Mouse (Mus musculus) layer of hippocampus, postnatal 10 days (tissue): Measurements from ENCODE around the gene Pkn2. TPM values are rescaled to one million over a fixed set of nuclear protein-coding genes. Genes with fewer than 3 reads are reported as not detected.

ENCODE experiments used
- DNase-seq, 2 experiments: peaks; one replicate each; pipeline ENCODE4 v3.0.0; 2021; ENCODE audit warnings: low spot score in 2 of 2
- long read RNA-seq: library from polyadenylated mRNA; stranded (forward); transcript quantifications from one replicate; pipeline ENCODE4 v2.0.0, GENCODE M21; 2023
- total RNA-seq, 2 experiments: library from RNA; stranded (reverse); gene quantifications; 2 replicates each; pipeline ENCODE4 v1.2.3; 2021

The Pkn2 gene
- total RNA-seq = 10 to 100 TPM; 25.1 to 29.8 TPM
- long read RNA-seq = 0 reads

DNA sequence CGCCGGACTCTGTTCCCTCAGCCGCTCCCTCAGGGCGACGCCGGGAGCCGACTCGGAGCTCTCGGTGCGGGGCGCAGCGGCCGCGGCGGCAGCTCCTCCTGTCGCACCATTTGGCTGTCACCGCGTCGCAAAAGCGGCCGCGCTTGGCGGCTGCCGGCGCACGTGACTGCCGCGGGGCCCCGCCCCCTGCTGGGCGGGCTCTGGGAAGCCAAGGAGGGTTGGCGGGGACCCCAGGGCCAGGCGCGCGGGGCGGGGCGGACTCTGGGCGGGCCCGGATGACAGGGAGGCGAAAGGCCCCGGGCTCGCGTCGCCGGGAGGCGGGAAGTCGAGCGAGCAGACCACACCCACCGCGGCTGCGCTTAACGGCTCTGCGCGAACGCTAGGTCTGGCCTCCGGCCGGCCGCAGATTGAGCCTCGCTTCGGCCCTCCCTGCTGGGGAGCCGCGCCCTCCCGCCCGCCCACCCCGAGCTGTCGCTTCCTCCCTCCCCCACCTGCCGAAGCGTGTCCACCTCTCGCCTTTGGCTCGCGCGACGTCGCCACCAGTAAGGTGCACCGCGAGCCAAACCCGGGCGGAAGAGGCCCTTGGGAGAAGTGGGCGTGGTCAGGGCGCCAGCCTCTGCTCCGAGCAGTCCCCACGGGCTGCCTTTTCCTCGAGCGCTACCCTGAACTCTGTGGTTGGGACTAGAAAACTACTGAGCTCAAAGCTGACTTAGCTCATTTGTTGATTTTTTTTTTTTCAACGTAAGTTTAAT is at the start of gene Pkn2:
Pkn2 (minus strand) TSS at position 133 of the 752 bp plus-strand sequence.
- DNase-seq = peak; percentile 98 to 99

DNA sequence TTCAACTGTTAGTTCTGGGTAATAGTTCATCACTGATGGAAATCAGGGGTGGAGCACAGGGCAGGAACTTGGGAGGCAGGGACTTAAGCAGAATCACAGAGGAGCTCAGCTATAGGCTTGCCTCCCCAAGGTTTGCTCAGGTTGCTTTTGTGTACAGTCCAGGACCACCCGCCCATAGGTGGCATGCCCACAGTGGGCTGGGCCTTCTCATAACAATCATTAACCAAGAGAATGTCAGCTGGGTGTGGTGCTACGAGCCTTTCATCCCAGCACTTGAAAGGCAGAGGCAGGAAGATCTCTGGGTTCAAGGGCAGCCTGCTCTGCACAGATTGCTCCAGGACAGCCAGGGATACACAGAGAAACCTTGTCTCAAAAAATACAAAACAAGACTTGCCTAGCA is 48.1 kb upstream of the Pkn2 start:
- DNase-seq = no peak

DNA sequence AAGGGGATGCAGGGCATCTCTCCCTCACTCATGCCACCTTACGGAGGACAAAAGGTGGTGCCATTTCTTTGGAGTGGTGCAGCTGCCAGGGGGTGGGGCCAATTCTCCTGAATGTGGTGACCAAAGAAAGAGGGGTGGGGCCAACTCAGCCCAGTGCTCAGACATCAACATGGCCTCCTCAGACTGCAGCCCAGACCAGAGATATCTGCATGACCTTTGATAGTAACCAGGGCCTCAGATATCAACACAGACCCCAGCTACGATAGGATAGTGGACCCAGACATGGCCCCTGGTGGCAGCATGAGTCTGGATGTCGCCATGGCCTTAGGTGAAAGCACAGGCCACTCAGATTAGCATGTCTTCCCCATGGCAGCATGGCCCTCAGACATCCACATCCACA is 45.5 kb upstream of the Pkn2 start:
- no peak for DNase-seq

DNA sequence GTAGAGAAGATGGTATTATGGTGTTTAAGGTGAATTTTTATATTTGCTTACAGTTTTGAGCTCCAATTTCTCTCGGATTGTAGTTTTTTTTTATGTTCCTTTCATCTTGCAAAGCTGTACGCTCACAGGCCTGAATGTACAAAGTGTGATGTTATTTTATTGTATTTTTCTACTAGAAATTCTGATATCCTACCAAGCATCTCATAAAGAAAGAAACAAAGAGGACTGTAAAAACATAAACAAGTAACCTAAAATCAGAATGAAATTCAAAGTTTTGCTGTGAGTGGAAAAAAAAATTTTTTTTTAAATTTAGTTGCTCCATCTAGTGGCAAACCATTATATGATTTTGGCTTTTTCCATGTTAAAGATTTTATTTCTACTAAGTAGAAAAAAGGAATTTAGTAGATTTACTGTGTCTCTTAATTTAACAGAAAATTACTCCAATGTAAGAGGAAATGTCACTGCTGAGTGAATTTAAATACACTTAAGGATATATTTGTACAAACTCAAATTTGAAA is 43.1 kb upstream of the Pkn2 start:
- DNase-seq = no peak

DNA sequence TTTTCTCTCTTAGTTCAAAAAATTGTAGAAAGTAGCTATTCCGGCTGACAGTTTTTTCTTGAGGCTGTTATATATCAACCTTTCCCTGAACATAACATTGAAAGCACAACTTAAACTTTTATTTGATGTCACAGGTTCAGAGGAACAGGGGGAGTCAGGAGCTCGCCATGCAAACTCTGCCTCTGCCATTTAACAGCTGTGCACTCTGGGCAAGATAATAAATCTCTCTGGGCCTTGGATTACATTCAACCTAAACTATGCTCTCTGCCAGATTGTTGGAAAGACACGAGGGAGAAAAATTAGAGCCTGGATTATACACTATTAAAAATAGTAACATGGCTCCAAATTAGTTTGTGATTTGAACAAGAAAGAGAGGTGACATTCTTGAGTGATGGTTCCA is 37.3 kb upstream of the Pkn2 start:
- DNase-seq = no peak

DNA sequence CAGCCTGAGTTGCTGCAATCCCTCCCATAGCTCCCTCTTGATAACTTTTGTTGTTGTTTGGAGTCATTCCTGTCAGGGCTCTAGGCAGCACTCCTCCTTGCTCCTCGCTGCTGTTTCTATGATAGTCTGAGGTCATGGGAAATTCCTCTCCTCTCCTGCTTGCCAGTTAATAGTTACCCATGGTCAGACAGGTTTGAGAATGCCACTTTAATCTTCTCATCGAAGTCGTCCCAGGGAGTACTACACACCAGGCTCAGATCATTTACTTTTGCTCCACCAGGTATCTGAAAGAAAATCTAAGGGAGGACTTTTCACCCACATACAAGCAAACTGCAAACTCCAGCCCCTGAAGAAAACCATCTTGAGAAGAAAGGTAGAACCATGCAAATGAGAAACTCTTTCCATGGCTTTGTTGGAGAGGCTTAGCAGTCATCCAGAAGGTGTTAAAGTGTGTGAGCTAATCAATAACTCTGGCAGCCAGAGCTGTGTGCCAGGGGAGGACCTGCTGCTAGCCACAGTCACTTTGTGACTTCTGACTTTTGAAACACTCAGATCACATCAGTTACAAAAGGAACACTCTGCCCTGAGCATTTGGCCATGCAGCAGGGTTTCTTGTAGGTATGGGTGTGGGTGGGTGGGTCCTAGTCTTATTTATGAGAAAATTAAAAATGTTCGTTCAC is 36.1 kb upstream of the Pkn2 start:
- no peak for DNase-seq

DNA sequence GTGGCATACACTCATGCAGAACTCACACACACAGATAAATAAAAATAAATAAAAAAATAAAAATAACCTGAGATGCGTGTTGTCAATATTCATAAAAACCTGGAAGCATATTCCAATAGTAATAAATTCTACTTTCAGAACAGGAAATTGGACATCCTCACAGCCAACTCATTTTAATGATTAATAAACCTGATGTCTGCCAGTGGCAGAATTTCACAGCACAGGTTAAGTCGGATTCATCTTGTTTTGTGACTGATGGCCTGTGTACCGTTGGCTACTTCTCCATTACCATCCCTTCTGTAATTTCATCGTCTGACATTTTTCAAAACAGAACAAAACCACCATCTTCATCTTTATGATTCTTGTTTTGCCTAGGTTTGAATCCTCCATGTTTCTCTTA is 35.4 kb upstream of the Pkn2 start:
- no peak for DNase-seq

DNA sequence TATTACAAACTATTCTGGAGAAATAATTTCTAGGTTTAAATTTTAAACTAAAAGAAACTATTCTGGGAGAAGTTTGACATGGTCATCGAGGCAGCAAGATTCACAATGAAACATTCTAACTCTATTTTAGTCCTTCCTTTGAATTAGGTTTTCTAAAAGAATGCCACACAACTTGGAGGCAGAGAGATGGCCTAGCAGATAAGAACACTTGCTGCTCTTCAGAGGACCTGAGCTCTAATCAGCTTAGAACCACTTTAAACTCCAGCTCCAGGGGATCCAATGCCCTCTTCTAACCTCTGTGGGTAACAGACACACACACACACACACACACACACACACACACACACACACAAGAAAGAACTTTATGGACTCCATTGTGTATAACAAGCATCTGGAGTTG is 31.5 kb upstream of the Pkn2 start:
- DNase-seq = no peak

DNA sequence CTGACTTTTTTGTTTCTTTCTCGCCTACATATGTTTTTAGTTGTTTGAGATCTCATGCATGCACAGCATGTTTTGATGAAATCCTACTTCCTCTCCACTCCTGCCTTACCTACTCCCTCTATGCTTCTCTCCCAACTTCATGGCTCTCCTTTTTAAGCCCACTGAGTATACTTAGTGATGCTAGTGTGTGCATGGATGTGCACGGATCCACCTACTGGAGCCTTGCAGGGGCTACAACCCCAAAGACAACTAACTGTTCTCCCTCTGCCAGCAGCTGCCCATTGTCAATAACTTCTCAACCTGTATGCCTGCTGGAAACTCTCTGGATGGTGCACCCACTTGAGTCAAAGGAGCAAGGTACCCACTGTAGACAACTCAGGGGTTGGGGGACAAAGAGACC is 17.9 kb upstream of the Pkn2 start:
- no peak for DNase-seq

DNA sequence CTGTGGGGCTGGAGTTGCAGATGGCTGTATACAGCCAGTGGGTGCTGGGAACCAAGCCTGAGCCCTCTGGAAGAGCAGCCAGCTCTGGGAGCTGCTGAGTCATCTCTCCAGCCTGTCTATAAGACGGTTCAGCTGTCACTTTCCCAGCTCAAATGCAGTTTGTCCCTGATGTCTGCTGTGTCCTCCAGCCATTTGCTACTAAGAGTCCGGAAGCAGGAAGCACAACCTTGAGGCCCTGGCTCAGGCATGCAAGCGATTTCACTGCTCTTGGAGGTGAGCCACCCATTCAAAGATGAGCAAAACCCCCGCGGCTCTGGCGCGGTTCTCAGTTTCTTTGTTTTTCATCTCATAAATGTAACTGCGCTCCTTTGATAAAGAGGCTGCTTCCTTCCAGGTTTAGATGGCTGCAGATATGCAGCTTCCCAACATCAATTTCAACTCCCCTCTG is 17.2 kb upstream of the Pkn2 start:
- no peak for DNase-seq

DNA sequence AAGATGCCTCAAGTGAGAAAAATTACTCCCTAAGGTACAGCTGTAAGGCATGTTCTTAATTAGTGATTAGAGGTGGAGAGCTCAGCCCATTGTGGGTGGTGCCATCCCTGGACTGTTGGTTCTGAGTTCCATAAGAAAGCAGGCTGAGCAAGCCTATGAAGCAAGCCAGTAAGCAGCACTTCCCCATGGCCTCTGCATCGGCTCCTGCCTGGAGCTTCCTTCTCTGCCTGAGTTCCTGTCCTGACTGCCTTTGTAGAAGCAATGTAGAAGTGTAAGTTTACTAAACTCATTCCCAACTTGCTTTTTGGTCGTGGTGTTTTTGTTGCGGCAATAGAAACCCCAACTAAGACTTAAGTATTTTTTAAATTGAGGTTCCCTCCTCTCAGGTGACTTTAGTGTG is 8.6 kb upstream of the Pkn2 start:
- no peak for DNase-seq

DNA sequence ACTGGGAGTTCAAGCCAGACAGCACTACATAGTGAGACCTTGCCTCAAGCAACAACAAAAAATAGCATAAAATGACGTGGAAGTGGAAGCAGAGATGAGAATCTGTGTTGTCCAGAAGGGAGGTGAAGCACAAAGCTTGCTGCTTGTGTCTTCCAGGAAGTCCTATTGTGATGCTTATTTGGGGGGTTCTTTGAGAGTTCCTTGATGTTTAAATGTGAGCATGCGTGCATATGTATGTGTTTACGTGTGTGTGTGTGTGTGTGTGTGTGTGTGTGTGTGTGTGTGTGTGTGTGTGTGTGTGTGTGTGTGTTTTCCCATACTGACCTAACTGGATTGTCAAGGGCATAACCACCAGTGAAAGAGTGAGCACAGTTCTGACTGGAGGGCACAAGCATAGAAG is 5.2 kb upstream of the Pkn2 start:
- DNase-seq = no peak

DNA sequence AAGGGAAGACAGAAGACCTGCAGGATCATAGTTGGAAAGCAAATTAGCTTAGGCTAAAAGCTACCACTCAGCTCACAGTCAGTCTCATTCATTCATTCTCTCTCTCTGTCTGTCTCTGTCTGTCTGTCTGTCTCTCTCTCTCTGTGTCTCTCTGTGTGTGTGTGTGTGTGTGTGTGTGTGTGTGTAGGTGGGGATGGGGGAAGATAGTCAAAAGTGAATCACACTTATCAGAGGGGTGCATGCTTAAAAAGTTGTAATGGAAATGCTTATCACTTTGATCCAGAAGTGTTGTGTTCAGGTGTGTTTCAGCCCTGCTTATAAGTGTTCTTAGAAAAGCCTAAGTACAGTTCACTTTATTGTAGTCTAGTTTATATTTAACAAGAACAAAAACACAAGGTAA is 2.8 kb upstream of the Pkn2 start:
- DNase-seq = no peak

DNA sequence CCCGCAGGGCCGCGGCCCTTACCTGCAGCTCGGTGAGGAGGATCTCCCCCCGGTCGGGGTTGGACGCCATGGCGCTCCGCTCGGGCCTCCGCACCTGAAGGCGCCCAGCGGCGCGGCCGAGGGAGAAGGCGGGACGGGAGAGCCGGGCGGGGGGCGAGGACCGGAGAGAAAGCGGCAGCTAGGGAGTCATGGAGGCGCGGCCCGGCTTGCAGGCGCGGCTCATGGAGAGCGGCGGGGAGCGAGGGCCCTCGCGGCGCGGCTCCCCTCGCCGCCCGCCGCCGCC is 274 bp downstream of the Pkn2 start:
- DNase-seq = no peak

DNA sequence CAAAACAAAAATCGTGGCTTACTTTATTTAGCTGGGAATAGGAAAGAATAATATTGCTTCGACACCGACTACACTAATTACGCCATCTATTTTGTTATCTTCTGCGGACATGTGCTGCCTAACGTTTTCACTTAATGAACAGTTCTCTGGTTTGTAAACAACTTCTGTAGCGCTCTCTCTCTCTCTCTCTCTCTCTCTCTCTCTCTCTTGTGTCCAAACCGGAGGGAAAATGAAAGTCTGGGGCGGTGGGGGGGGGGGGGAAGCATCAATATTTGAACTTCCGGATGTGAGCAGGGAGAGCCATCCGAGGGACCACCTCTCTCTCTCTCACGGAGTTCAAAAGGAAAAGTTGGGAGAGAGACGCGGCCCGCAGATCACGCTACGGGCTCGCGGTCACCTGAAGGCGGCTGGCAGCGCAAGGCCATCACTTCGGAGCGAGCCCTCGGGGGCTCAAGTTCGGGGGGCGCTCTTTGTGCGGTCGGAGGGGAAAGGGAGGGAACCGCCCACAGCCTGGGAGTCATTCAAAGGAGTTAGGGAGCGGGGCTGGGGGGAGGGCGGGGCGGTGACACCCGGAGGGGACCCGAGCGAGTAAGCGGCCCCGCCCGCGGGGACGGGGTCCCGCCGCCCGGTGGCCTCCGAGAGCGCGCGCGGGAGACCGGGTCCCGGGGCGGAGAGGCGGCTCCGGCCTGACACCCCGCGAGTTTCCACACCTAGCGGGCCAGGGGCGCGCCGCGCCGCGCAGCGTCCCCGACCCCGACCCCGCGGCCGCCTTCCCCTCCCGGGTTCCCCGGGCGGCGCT is 815 bp downstream of the Pkn2 start:
- DNase-seq = peak in 1 of 2 experiments; percentile 33

DNA sequence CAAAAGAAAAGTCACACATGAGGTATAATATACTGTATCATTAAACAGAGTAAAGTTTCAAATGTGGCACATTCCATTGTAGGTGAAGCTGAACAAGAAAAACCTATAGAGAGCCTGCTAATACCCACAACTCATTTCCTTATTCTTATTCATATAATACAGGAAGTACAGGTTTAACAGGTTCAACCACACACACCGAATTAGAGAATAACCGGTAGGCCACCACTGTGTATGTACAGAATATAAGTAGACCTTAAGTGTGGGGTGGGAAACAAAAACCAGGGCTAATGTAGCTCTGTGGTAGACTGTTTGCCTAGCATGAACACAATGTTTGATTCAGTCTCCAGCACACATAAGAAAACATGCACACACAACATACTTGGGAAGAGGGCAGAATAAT is 18.6 kb downstream of the Pkn2 start:
- no peak for DNase-seq

DNA sequence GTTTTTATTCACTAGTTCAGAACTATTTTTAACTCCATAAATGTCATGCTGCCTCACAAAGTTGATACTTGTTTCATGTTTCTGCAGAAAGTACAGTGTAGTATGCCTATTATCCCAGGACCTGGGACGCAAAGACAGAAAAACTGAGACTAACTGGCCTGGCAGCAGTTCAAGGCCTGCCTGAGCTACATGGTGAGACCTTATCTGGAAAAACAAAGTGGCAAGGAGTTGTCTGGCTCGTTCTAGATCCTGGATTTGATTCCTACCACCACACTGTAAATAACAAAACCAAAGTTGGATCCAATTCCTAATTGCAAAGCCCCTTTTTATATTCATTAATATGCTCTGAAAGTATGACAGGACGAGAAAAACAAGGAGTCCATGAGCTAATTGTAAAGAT is 25.0 kb downstream of the Pkn2 start:
- DNase-seq = no peak

DNA sequence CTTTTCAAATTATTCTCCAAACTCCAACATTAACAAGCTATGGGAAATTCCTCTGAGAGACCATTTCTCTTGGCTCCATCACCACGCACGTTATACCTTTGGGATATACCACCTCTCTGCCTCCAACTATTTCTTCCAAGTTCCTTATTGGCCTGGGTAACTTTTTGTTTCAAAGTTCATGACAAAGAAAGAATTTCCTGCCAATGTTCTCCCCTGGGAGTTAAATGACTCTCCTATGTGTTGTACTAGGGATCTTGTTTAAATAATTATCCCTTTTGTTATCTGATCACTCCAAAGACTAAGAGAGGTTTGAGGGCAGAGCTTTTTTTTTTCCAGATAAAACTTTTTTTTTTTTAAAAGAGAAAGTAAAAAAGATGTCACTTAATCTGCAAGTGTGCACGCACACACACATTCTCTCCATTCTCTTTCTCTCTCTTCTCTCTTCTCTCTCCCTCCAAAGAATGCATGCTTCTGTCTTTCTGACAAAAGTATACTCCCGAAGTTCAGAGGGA is 25.8 kb downstream of the Pkn2 start:
- no peak for DNase-seq

DNA sequence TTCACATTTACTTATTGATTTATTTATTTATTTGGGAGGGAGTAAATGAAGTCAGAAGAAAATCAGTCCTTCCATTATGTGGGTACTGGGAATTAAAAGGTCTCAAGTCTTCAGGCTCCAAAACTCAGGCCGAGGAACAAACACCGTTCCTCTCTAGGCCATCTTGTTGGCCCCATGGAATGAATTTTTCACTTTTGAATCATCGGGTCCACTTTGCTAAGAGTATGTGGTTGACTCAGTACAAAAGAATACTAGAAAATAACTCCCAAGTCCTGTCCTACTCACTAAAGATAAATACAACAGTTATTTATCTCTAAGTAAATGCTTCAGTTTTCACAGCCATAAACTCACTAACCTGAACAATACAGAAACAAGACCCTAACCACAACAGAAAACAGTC is 28.9 kb downstream of the Pkn2 start:
- DNase-seq = no peak

DNA sequence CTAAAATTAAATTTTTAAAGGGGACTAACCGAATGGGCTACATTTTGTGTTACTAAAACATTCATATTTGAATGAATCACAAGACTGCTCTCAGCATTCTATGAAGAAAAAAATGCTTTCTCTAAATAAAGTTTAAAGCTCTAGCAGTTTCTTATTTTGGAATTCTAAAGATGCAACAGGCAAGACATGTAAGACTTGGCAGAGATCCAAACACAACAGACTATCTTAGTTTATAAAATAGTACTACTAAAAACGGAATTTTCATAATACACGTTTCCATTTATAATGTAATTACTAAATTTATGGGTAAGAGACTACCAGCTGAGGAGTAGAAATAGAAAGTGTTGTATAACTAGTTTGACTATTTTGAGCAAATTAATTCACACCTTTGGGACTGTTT is 30.2 kb downstream of the Pkn2 start:
- no peak for DNase-seq

DNA sequence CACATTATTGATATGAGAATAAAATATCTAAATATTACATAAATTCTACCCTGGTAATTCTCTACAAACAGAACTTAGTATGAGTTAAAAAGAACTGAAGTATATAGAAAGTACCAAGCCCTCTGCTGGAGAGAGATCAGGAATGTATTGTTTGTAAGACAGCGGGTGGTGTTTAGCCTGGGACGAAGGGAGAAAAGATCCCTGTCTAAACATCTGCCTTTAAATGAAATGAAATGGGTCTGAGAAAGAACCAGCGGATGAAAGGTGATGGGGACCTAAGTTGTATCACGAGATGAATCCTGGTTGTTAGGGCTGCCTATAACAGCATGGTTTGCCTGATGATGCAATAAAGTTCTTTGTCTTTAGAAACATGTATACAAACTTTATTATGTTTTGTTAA is 41.8 kb downstream of the Pkn2 start:
- no peak for DNase-seq

DNA sequence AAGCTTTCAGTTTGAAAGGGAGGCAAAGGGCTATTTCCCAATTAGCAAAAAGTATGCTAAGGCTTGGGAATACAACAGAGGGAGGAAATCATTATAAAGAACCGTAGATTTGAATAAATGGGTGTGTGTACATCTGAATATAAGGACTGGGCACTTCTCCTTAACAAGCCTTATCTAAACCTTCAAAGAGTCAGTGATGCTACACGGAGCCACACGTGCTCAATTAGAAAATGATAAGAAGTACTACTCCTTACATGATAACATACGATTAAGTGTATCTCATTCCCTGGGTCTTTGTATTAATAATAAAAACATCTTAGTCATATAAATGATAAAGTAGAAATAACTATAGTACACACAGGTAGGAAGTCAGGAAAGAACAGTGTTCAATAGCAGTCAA is 47.0 kb downstream of the Pkn2 start:
- no peak for DNase-seq
